Mouse (Mus musculus): ENCODE results near the gene Hpse2. TPM values are rescaled to one million over a fixed set of nuclear protein-coding genes. Genes with fewer than 3 reads are reported as not detected.

The Hpse2 gene
- polyA plus RNA-seq, 1 experiment from 2014 or later = 6.0 TPM

Other genes starting within 250 kb of the Hpse2 start
- gene Cnnm1, start 52.1 kb upstream of the Hpse2 start, polyA plus RNA-seq (2015; fragmentation: Nextera tagmentation; extraction: Ambion mirVana) = 0.08 and 0.09 TPM in 2 replicates
- 26.2 and 26.4 TPM in 2 replicates for gene Got1, start 136.2 kb upstream of the Hpse2 start, polyA plus RNA-seq (2015; fragmentation: Nextera tagmentation; extraction: Ambion mirVana)
- not detected in 2 replicates for gene Nkx2-3, start 224.0 kb upstream of the Hpse2 start, polyA plus RNA-seq (2015; fragmentation: Nextera tagmentation; extraction: Ambion mirVana)

Data from lung, embryonic 16.5 days (tissue).